ENCODE assay signal across 14 mouse cellular contexts in genomic region chr3:131628265-131628664, GRCm38 (mm10).
"Had no signal": no experiment of that assay in that cellular context is flagged by ENCODE, and none has a peak within 500 bp of the region (broad histone marks: within the 10 kb centered on the region; RNA-seq: fewer than 3 reads in every experiment).

No protein-coding gene starts in this region.

- H3K4me3 ChIP-seq: megakaryocyte, embryonic 14.5 days; midbrain, embryonic 12.5 days; neural tube, embryonic 12.5 days had no signal

- H3K9ac ChIP-seq: liver, embryonic 14.5 days; lung, embryonic 14.5 days; midbrain, embryonic 12.5 days; neural tube, embryonic 12.5 days had no signal

- H3K4me2 ChIP-seq: lung, embryonic 14.5 days; midbrain, embryonic 12.5 days; neural tube, embryonic 12.5 days had no signal

- H3K27me3 ChIP-seq: megakaryocyte, embryonic 14.5 days; midbrain, embryonic 12.5 days; neural tube, embryonic 12.5 days had no signal

- H3K27ac ChIP-seq: liver, embryonic 14.5 days; macrophage; midbrain, embryonic 12.5 days; neural tube, embryonic 12.5 days had no signal

- H3K9me3 ChIP-seq: megakaryocyte, embryonic 14.5 days; midbrain, embryonic 12.5 days; neural tube, embryonic 12.5 days had no signal

- DNase-seq: lung, adult 18-20 months; lung, embryonic 14.5 days; lung, postnatal 10 days; lung, postnatal 36 days; midbrain, embryonic 14.5 days; right cerebral cortex, postnatal 14 days; thymus, adult 2 months; thymus, postnatal 25 days; thymus, postnatal 4 days had no signal

- H3K4me1 ChIP-seq: megakaryocyte, embryonic 14.5 days; neural tube, embryonic 12.5 days had no signal
